23 mouse cellular contexts compared by ENCODE assay signal in the genomic region with DNA sequence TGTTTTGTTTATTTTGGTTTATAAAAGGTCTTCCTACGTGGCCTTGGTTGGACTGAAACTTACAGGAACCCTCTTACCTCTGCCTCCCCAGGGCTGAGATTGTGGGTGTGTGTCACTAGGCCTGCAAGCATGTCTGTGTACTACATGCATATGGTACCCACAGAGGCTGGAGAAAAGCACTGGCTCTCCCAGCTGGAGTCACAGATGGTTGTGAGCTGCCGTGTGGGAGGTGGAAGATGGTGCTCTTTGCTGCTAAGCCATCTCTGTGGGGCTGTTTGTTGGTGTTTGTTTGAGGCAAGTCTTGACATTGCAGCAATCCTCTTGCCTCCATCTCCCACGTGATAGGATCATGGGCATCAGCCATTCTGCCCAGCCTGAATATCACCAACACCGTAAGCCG. TPM values are rescaled to one million over a fixed set of nuclear protein-coding genes. Genes with fewer than 3 reads are reported as not detected.
DNase-seq lines count a peak whose midpoint lies in the region; ATAC-seq and TF ChIP-seq lines count a peak whose summit lies in the region.
"Had no signal": no experiment of that assay in that cellular context is flagged by ENCODE, and none has a peak within 500 bp of the region (broad histone marks: within the 10 kb centered on the region; RNA-seq: fewer than 3 reads in every experiment).

No protein-coding gene starts in this region.

- intact Hi-C loops in left cerebral cortex, postnatal 14 days (cut with DNase I) = no loop called here

- H3K27me3 ChIP-seq in embryonic facial prominence, embryonic 13.5 days = no peaks in the 10 kb centered on the region
- no peaks in the 10 kb centered on the region for H3K27me3 ChIP-seq in kidney, embryonic 15.5 days
- H3K27me3 ChIP-seq: limb, embryonic 15.5 days; neural tube, embryonic 15.5 days; stomach, embryonic 15.5 days had no signal

- no peak overlapping the region for H3K4me3 ChIP-seq in embryonic facial prominence, embryonic 13.5 days
- no peak overlapping the region for H3K4me3 ChIP-seq in kidney, embryonic 15.5 days (replicated peaks)
- H3K4me3 ChIP-seq: heart, embryonic 12.5 days; limb, embryonic 15.5 days; megakaryocyte, embryonic 14.5 days; neural tube, embryonic 15.5 days; stomach, embryonic 15.5 days had no signal

- H3K9me3 ChIP-seq in embryonic facial prominence, embryonic 13.5 days = no peaks in the 10 kb centered on the region
- H3K9me3 ChIP-seq in kidney, embryonic 15.5 days (replicated peaks) = no peaks in the 10 kb centered on the region
- H3K9me3 ChIP-seq: heart, embryonic 12.5 days; limb, embryonic 15.5 days; megakaryocyte, embryonic 14.5 days; neural tube, embryonic 15.5 days; stomach, embryonic 15.5 days had no signal

- DNase-seq in brain, embryonic 14.5 days (ENCODE audit: low read depth) = peak; percentile 39
- DNase-seq in layer of hippocampus, adult 9-10 months (ENCODE audit: low spot score) = peak; percentile 80
- peak; percentile 51 to 71 for DNase-seq in left cerebral cortex, postnatal 14 days (ENCODE audit: low spot score in 2 of 2)
- DNase-seq in urinary bladder, postnatal 14 days (ENCODE audit: low spot score) = no peak
- DNase-seq in retina, embryonic 14.5 days (ENCODE audit: low spot score) = no peak
- DNase-seq in gastrocnemius, adult 8-10 months (ENCODE audit: low spot score in 2 of 2) = no peak
- DNase-seq: cerebellum, adult 18-20 months; gastrocnemius, postnatal 10 days; heart, postnatal 4 days; kidney, postnatal 14 days; lung, adult 2 months; thymus, postnatal 25 days had no signal

- TF ChIP-seq CTCF in brain, embryonic 14.5 days (IDR thresholded peaks at IDR 0.05; ENCODE audit: borderline replicate concordance, extremely low read depth, insufficient read depth, insufficient read length) = no peak

- no peak for ATAC-seq in embryonic facial prominence, embryonic 13.5 days (ENCODE audit: insufficient number of reproducible peaks, insufficient read depth, low FRiP score, low TSS enrichment, low read depth)
- ATAC-seq in kidney, embryonic 15.5 days (replicated peaks; ENCODE audit: low FRiP score) = no peak
- ATAC-seq: CD4-positive, CD25-positive, alpha-beta regulatory T cell, adult 4 months; inflammation-experienced regulatory T-cells, adult 6 months had no signal

- 71% methylated on average over 5 of the region's 5 CpGs for WGBS in embryonic facial prominence, embryonic 13.5 days
- WGBS in kidney, embryonic 15.5 days = 79% methylated on average over 5 of the region's 5 CpGs

- no peak for TF ChIP-seq POLR2A in brain, embryonic 14.5 days (IDR thresholded peaks at IDR 0.05; ENCODE audit: borderline replicate concordance, extremely low read depth, insufficient read depth, insufficient read length, poor library complexity, severe bottlenecking)

- H3K27ac ChIP-seq in embryonic facial prominence, embryonic 13.5 days = 0 out of 2 replicates have a peak overlapping the region, but pooled peaks have one; percentile 81
- no peak overlapping the region for H3K27ac ChIP-seq in kidney, embryonic 15.5 days
- H3K27ac ChIP-seq: limb, embryonic 15.5 days; neural tube, embryonic 15.5 days had no signal

- peaks cover 10% of the 10 kb centered on the region for H3K4me1 ChIP-seq in embryonic facial prominence, embryonic 13.5 days
- H3K4me1 ChIP-seq in kidney, embryonic 15.5 days = no peaks in the 10 kb centered on the region
- H3K4me1 ChIP-seq: heart, embryonic 12.5 days; limb, embryonic 15.5 days; neural tube, embryonic 15.5 days had no signal

- H3K9ac ChIP-seq in embryonic facial prominence, embryonic 13.5 days = no peak overlapping the region
- no peak overlapping the region for H3K9ac ChIP-seq in kidney, embryonic 15.5 days
- H3K9ac ChIP-seq: heart, embryonic 12.5 days; limb, embryonic 15.5 days; neural tube, embryonic 15.5 days; stomach, embryonic 15.5 days had no signal

- H3K4me2 ChIP-seq in embryonic facial prominence, embryonic 13.5 days = no peak overlapping the region
- H3K4me2 ChIP-seq in kidney, embryonic 15.5 days = no peak overlapping the region
- H3K4me2 ChIP-seq: heart, embryonic 12.5 days; limb, embryonic 15.5 days; neural tube, embryonic 15.5 days; stomach, embryonic 15.5 days had no signal

- no peaks in the 10 kb centered on the region for H3K36me3 ChIP-seq in embryonic facial prominence, embryonic 13.5 days
- no peaks in the 10 kb centered on the region for H3K36me3 ChIP-seq in kidney, embryonic 15.5 days
- H3K36me3 ChIP-seq: heart, embryonic 12.5 days; limb, embryonic 15.5 days; neural tube, embryonic 15.5 days; stomach, embryonic 15.5 days had no signal

RNA-seq across cellular contexts. Expression of a gene that starts 9.4 kb away (rescaled TPM):
- 0.72 and 1.8 TPM in 2 replicates for polyA plus RNA-seq in brain, embryonic 14.5 days (2012; rRNA removed)
- polyA plus RNA-seq in embryonic facial prominence, embryonic 13.5 days (2015; fragmentation: Nextera tagmentation; extraction: Ambion mirVana) = 11.8 and 12.2 TPM in 2 replicates
- total RNA-seq in left cerebral cortex, postnatal 14 days (2021) = 10 to 100 TPM in 1 of 2 experiments, 1 to 10 TPM in 1; 8.8 to 14.5 TPM
- polyA plus RNA-seq in kidney, embryonic 15.5 days (2015; fragmentation: Nextera tagmentation; extraction: Ambion mirVana) = 1.6 and 2.7 TPM in 2 replicates
- total RNA-seq in gastrocnemius, adult 8-10 months (2022) = 10 to 100 TPM; 38.7 to 58.3 (median 42.5) TPM
- total RNA-seq: monocyte, adult 5-6 weeks had no signal
- polyA plus RNA-seq: CD4-positive, CD25-positive, alpha-beta regulatory T cell, adult 4 months; inflammation-experienced regulatory T-cells, adult 6 months had no signal

RNA-seq across cellular contexts. Expression of a gene that starts 47.3 kb away (rescaled TPM):
- not detected in 2 replicates for polyA plus RNA-seq in brain, embryonic 14.5 days (2012; rRNA removed)
- polyA plus RNA-seq in embryonic facial prominence, embryonic 13.5 days (2015; fragmentation: Nextera tagmentation; extraction: Ambion mirVana) = not detected in 2 replicates
- total RNA-seq in left cerebral cortex, postnatal 14 days (2021) = not detected
- not detected in 2 replicates for polyA plus RNA-seq in kidney, embryonic 15.5 days (2015; fragmentation: Nextera tagmentation; extraction: Ambion mirVana)
- total RNA-seq in gastrocnemius, adult 8-10 months (2022) = not detected
- total RNA-seq: gastrocnemius, postnatal 10 days; heart, postnatal 4 days; monocyte, adult 5-6 weeks had no signal
- polyA plus RNA-seq: CD4-positive, CD25-positive, alpha-beta regulatory T cell, adult 4 months; heart, embryonic 12.5 days; inflammation-experienced regulatory T-cells, adult 6 months; limb, embryonic 15.5 days; lung, adult 2 months; neural tube, embryonic 15.5 days; small intestine, adult 2 months; stomach, embryonic 15.5 days had no signal

Comparison
In these comparisons a context has a peak if more than half of its experiments do, and no peak if none do; other contexts are left out.
1. DNase-seq: peak in brain, embryonic 14.5 days (single experiment), layer of hippocampus, adult 9-10 months (single experiment) and left cerebral cortex, postnatal 14 days (2 of 2); none in urinary bladder, postnatal 14 days (single experiment), retina, embryonic 14.5 days (single experiment) and gastrocnemius, adult 8-10 months (0 of 2).